ENCODE assay signal across 25 mouse cellular contexts in genomic region chr4:106784806-106785205, GRCm38 (mm10). TPM values are rescaled to one million over a fixed set of nuclear protein-coding genes. Genes with fewer than 3 reads are reported as not detected.
DNase-seq lines count a peak whose midpoint lies in the region; ATAC-seq and TF ChIP-seq lines count a peak whose summit lies in the region.
"Had no signal": no experiment of that assay in that cellular context is flagged by ENCODE, and none has a peak within 500 bp of the region (broad histone marks: within the 10 kb centered on the region; RNA-seq: fewer than 3 reads in every experiment).

No protein-coding gene starts in this region.

- H3K9ac ChIP-seq in hindbrain, embryonic 15.5 days: no peak overlapping the region
- H3K9ac ChIP-seq in hindbrain, postnatal 0 days (replicated peaks; ENCODE audit: low read length): no peak overlapping the region
- H3K9ac ChIP-seq in midbrain, embryonic 13.5 days (replicated peaks): no peak overlapping the region
- H3K9ac ChIP-seq in midbrain, embryonic 16.5 days (ENCODE audit: low read depth, low read length): no peak overlapping the region
- H3K9ac ChIP-seq: forebrain, embryonic 12.5 days; hindbrain, embryonic 13.5 days; intestine, embryonic 15.5 days; midbrain, embryonic 12.5 days; neural tube, embryonic 15.5 days; stomach, embryonic 15.5 days had no signal

- no peaks in the 10 kb centered on the region for H3K9me3 ChIP-seq in hindbrain, embryonic 15.5 days
- no peaks in the 10 kb centered on the region for H3K9me3 ChIP-seq in hindbrain, postnatal 0 days (ENCODE audit: low read length)
- no peaks in the 10 kb centered on the region for H3K9me3 ChIP-seq in midbrain, embryonic 13.5 days
- no peaks in the 10 kb centered on the region for H3K9me3 ChIP-seq in midbrain, embryonic 16.5 days (replicated peaks; ENCODE audit: control insufficient read depth, low read length, poor library complexity, severe bottlenecking)
- H3K9me3 ChIP-seq in limb, embryonic 10.5 days (replicated peaks): no peaks in the 10 kb centered on the region
- H3K9me3 ChIP-seq: forebrain, embryonic 12.5 days; hindbrain, embryonic 13.5 days; intestine, embryonic 15.5 days; midbrain, embryonic 12.5 days; neural tube, embryonic 15.5 days; stomach, embryonic 15.5 days had no signal

- peaks cover 44% of the 10 kb centered on the region for H3K4me1 ChIP-seq in hindbrain, embryonic 15.5 days (replicated peaks)
- peaks cover 19% of the 10 kb centered on the region for H3K4me1 ChIP-seq in hindbrain, postnatal 0 days (ENCODE audit: insufficient read depth, low read length)
- peaks cover 55% of the 10 kb centered on the region for H3K4me1 ChIP-seq in midbrain, embryonic 13.5 days (replicated peaks)
- peaks cover 23% of the 10 kb centered on the region for H3K4me1 ChIP-seq in midbrain, embryonic 16.5 days (ENCODE audit: control insufficient read depth, insufficient read depth, low read length)
- H3K4me1 ChIP-seq in limb, embryonic 10.5 days: peaks cover 91% of the 10 kb centered on the region

- no peak overlapping the region for H3K4me3 ChIP-seq in hindbrain, embryonic 15.5 days
- H3K4me3 ChIP-seq in hindbrain, postnatal 0 days (ENCODE audit: low read length): no peak overlapping the region
- H3K4me3 ChIP-seq in midbrain, embryonic 13.5 days (replicated peaks): no peak overlapping the region
- H3K4me3 ChIP-seq in midbrain, embryonic 16.5 days (ENCODE audit: low read depth, low read length): no peak overlapping the region
- no peak overlapping the region for H3K4me3 ChIP-seq in limb, embryonic 10.5 days
- H3K4me3 ChIP-seq: forebrain, embryonic 12.5 days; hindbrain, embryonic 13.5 days; intestine, embryonic 15.5 days; midbrain, embryonic 12.5 days; neural tube, embryonic 15.5 days; stomach, embryonic 15.5 days had no signal

- 91% methylated on average over 7 of the region's 7 CpGs for WGBS in hindbrain, embryonic 15.5 days
- 91% methylated on average over 7 of the region's 7 CpGs for WGBS in hindbrain, postnatal 0 days
- 94% methylated on average over 7 of the region's 7 CpGs for WGBS in midbrain, embryonic 13.5 days
- WGBS in midbrain, embryonic 16.5 days: 91% methylated on average over 7 of the region's 7 CpGs
- whole genome bisulfite sequencing in limb, embryonic 10.5 days: 93% methylated on average over 7 of the region's 7 CpGs

- H3K27me3 ChIP-seq in hindbrain, embryonic 15.5 days: no peaks in the 10 kb centered on the region
- no peaks in the 10 kb centered on the region for H3K27me3 ChIP-seq in hindbrain, postnatal 0 days (ENCODE audit: insufficient read depth, low read length)
- H3K27me3 ChIP-seq in midbrain, embryonic 13.5 days: no peaks in the 10 kb centered on the region
- H3K27me3 ChIP-seq in midbrain, embryonic 16.5 days (ENCODE audit: control insufficient read depth, insufficient read depth, low read depth, low read length): no peaks in the 10 kb centered on the region
- no peaks in the 10 kb centered on the region for H3K27me3 ChIP-seq in limb, embryonic 10.5 days (ENCODE audit: low read depth, poor library complexity, severe bottlenecking)
- H3K27me3 ChIP-seq: forebrain, embryonic 12.5 days; hindbrain, embryonic 13.5 days; intestine, embryonic 15.5 days; neural tube, embryonic 15.5 days; stomach, embryonic 15.5 days had no signal

- no peak overlapping the region for H3K4me2 ChIP-seq in hindbrain, embryonic 15.5 days
- no peak overlapping the region for H3K4me2 ChIP-seq in hindbrain, postnatal 0 days (ENCODE audit: low read depth, low read length)
- no peak overlapping the region for H3K4me2 ChIP-seq in midbrain, embryonic 13.5 days (replicated peaks)
- H3K4me2 ChIP-seq in midbrain, embryonic 16.5 days (ENCODE audit: low read length): no peak overlapping the region
- H3K4me2 ChIP-seq: forebrain, embryonic 12.5 days; hindbrain, embryonic 13.5 days; intestine, embryonic 15.5 days; liver, embryonic 11.5 days; midbrain, embryonic 12.5 days; neural tube, embryonic 15.5 days; stomach, embryonic 15.5 days had no signal

- 0 out of 2 replicates have a peak overlapping the region, but pooled peaks have one; percentile 87 for H3K27ac ChIP-seq in hindbrain, embryonic 15.5 days (replicated peaks)
- no peak overlapping the region for H3K27ac ChIP-seq in hindbrain, postnatal 0 days
- H3K27ac ChIP-seq in midbrain, embryonic 13.5 days: peak overlapping the region; percentile 87; the same call in 1 of the 2 replicates
- no peak overlapping the region for H3K27ac ChIP-seq in midbrain, embryonic 16.5 days (ENCODE audit: low read length)
- peak overlapping the region; percentile 84 for H3K27ac ChIP-seq in limb, embryonic 10.5 days

- no peak for DNase-seq in hindbrain, postnatal 0 days (ENCODE audit: low spot score)
- DNase-seq in limb, embryonic 10.5 days (ENCODE audit: low spot score): no peak
- no peak for DNase-seq in cerebellum, adult 11-12 months
- DNase-seq: cerebellum, adult 8-10 months; gastrocnemius, postnatal 14 days; kidney, postnatal 4 days; lung, adult 2 months; lung, postnatal 36 days; right cerebral cortex, postnatal 25 days had no signal

- no peaks in the 10 kb centered on the region for H3K36me3 ChIP-seq in hindbrain, embryonic 15.5 days
- no peaks in the 10 kb centered on the region for H3K36me3 ChIP-seq in hindbrain, postnatal 0 days (ENCODE audit: insufficient read depth, low read length)
- no peaks in the 10 kb centered on the region for H3K36me3 ChIP-seq in midbrain, embryonic 13.5 days
- H3K36me3 ChIP-seq in midbrain, embryonic 16.5 days (ENCODE audit: control insufficient read depth, insufficient read depth, low read length): no peaks in the 10 kb centered on the region
- peaks cover 5% of the 10 kb centered on the region; the same call in 1 of the 2 replicates for H3K36me3 ChIP-seq in limb, embryonic 10.5 days
- H3K36me3 ChIP-seq: forebrain, embryonic 12.5 days; hindbrain, embryonic 13.5 days; intestine, embryonic 15.5 days; midbrain, embryonic 12.5 days; neural tube, embryonic 15.5 days; stomach, embryonic 15.5 days had no signal

- no peak for ATAC-seq in hindbrain, embryonic 15.5 days (ENCODE audit: low FRiP score, low read depth)
- ATAC-seq in hindbrain, postnatal 0 days: no peak
- ATAC-seq in midbrain, embryonic 13.5 days: no peak
- no peak for ATAC-seq in midbrain, embryonic 16.5 days
- ATAC-seq in cerebellum, adult (ENCODE audit: insufficient number of reproducible peaks, low FRiP score, low TSS enrichment): no peak
- ATAC-seq: intestine, embryonic 15.5 days had no signal

- TF ChIP-seq CTCF in hindbrain, postnatal 0 days (IDR thresholded peaks at IDR 0.05; ENCODE audit: low read depth): no peak

RNA-seq across cellular contexts. Expression of gene Acot11, which starts 20.0 kb away (rescaled TPM):
- polyA plus RNA-seq in hindbrain, embryonic 15.5 days (2015; fragmentation: Nextera tagmentation; extraction: Ambion mirVana): 2.1 and 2.4 TPM in 2 replicates
- total RNA-seq in hindbrain, postnatal 0 days (2014; rRNA removed): 11.1 and 12.2 TPM in 2 replicates
- 2.0 and 2.7 TPM in 2 replicates for polyA plus RNA-seq in hindbrain, postnatal 0 days (2015; fragmentation: Nextera tagmentation; extraction: Ambion mirVana)
- polyA plus RNA-seq in midbrain, embryonic 13.5 days (2015; fragmentation: Nextera tagmentation; extraction: Ambion mirVana): 1.00 and 1.4 TPM in 2 replicates
- 1.9 and 2.2 TPM in 2 replicates for polyA plus RNA-seq in midbrain, embryonic 16.5 days (2015; fragmentation: Nextera tagmentation; extraction: Ambion mirVana)
- 9.0 and 10.7 TPM in 2 replicates for polyA plus RNA-seq in limb, embryonic 10.5 days (2016; fragmentation: Nextera tagmentation; extraction: Ambion mirVana)

RNA-seq across cellular contexts. Expression of gene Fam151a, which starts 51.1 kb away (rescaled TPM):
- not detected in 2 replicates for polyA plus RNA-seq in hindbrain, embryonic 15.5 days (2015; fragmentation: Nextera tagmentation; extraction: Ambion mirVana)
- not detected in 2 replicates for total RNA-seq in hindbrain, postnatal 0 days (2014; rRNA removed)
- polyA plus RNA-seq in hindbrain, postnatal 0 days (2015; fragmentation: Nextera tagmentation; extraction: Ambion mirVana): not detected in 2 replicates
- not detected in 2 replicates for polyA plus RNA-seq in midbrain, embryonic 13.5 days (2015; fragmentation: Nextera tagmentation; extraction: Ambion mirVana)
- polyA plus RNA-seq in midbrain, embryonic 16.5 days (2015; fragmentation: Nextera tagmentation; extraction: Ambion mirVana): not detected in 2 replicates
- polyA plus RNA-seq in limb, embryonic 10.5 days (2016; fragmentation: Nextera tagmentation; extraction: Ambion mirVana): 0.09 and 0.13 TPM in 2 replicates
- total RNA-seq: gastrocnemius, postnatal 14 days; layer of hippocampus, postnatal 14 days; left cerebral cortex, postnatal 14 days had no signal
- polyA plus RNA-seq: forebrain, embryonic 12.5 days; heart, postnatal 0 days; hindbrain, embryonic 13.5 days; midbrain, embryonic 12.5 days; neural tube, embryonic 15.5 days had no signal

RNA-seq across cellular contexts. Expression of gene Mroh7, which starts 54.1 kb away (rescaled TPM):
- polyA plus RNA-seq in hindbrain, embryonic 15.5 days (2015; fragmentation: Nextera tagmentation; extraction: Ambion mirVana): 0.21 and 1.5 TPM in 2 replicates
- 0.68 and 0.99 TPM in 2 replicates for total RNA-seq in hindbrain, postnatal 0 days (2014; rRNA removed)
- polyA plus RNA-seq in hindbrain, postnatal 0 days (2015; fragmentation: Nextera tagmentation; extraction: Ambion mirVana): 0.59 and 0.98 TPM in 2 replicates
- polyA plus RNA-seq in midbrain, embryonic 13.5 days (2015; fragmentation: Nextera tagmentation; extraction: Ambion mirVana): 0.17 and 0.22 TPM in 2 replicates
- polyA plus RNA-seq in midbrain, embryonic 16.5 days (2015; fragmentation: Nextera tagmentation; extraction: Ambion mirVana): 0.38 and 1.6 TPM in 2 replicates
- polyA plus RNA-seq in limb, embryonic 10.5 days (2016; fragmentation: Nextera tagmentation; extraction: Ambion mirVana): 0.04 and 0.05 TPM in 2 replicates
- polyA plus RNA-seq: embryonic facial prominence, embryonic 11.5 days; thymus, postnatal 0 days had no signal

Comparison
In these comparisons a context has a peak if more than half of its experiments do, and no peak if none do; other contexts are left out.
1. H3K27ac ChIP-seq: peak in hindbrain, embryonic 15.5 days (single experiment), midbrain, embryonic 13.5 days (single experiment) and limb, embryonic 10.5 days (single experiment); none in hindbrain, postnatal 0 days (single experiment) and midbrain, embryonic 16.5 days (single experiment).